Comparison of ENCODE assay signal across 12 mouse cellular contexts in the genomic region with DNA sequence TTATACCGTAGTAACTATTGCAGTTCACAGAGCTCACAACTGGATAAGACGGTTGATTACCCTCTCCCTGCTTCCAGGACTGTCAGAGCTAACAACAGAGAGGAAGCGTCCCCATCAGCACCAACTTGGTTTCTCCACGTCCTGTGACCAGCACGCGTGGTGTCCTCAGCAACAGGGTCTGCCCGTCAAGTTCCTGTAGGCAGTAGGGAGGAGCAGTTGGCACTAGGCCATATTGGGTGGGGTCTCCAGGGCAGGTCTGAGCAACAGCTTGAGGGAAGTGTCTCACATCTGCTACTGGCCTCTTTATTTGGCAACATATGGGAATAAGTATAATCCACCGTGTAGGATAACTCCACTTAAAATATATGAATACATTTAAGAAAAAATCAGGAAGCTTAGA.
"Had no signal": no experiment of that assay in that cellular context is flagged by ENCODE, and none has a peak within 500 bp of the region (broad histone marks: within the 10 kb centered on the region; RNA-seq: fewer than 3 reads in every experiment).

No protein-coding gene starts in this region.

- ATAC-seq: lung, postnatal 0 days; midbrain, embryonic 16.5 days had no signal

- H3K4me2 ChIP-seq: limb, embryonic 12.5 days; midbrain, embryonic 12.5 days; neural tube, embryonic 13.5 days had no signal

- H3K9me3 ChIP-seq: limb, embryonic 12.5 days; neural tube, embryonic 13.5 days had no signal

- H3K9ac ChIP-seq: limb, embryonic 12.5 days; liver, embryonic 14.5 days; midbrain, embryonic 12.5 days; neural tube, embryonic 13.5 days had no signal

- H3K27me3 ChIP-seq: limb, embryonic 12.5 days; midbrain, embryonic 12.5 days; neural tube, embryonic 13.5 days had no signal

- H3K4me3 ChIP-seq: limb, embryonic 12.5 days; midbrain, embryonic 12.5 days; neural tube, embryonic 13.5 days had no signal

- H3K4me1 ChIP-seq: midbrain, embryonic 12.5 days had no signal

- H3K27ac ChIP-seq: limb, embryonic 12.5 days; liver, embryonic 14.5 days; midbrain, embryonic 12.5 days had no signal

- DNase-seq: kidney, postnatal 14 days; lung, adult 18-20 months; lung, postnatal 4 days; retina, postnatal 1 day; right cerebral cortex, postnatal 25 days; thymus, postnatal 36 days had no signal

- H3K36me3 ChIP-seq: neural tube, embryonic 13.5 days had no signal
